Mouse (Mus musculus): ENCODE data around the gene Qrfp. TPM values are rescaled to one million over a fixed set of nuclear protein-coding genes. Genes with fewer than 3 reads are reported as not detected.

Gene Qrfp
- polyA plus RNA-seq, 1 experiment from 2014 or later: not detected

DNA sequence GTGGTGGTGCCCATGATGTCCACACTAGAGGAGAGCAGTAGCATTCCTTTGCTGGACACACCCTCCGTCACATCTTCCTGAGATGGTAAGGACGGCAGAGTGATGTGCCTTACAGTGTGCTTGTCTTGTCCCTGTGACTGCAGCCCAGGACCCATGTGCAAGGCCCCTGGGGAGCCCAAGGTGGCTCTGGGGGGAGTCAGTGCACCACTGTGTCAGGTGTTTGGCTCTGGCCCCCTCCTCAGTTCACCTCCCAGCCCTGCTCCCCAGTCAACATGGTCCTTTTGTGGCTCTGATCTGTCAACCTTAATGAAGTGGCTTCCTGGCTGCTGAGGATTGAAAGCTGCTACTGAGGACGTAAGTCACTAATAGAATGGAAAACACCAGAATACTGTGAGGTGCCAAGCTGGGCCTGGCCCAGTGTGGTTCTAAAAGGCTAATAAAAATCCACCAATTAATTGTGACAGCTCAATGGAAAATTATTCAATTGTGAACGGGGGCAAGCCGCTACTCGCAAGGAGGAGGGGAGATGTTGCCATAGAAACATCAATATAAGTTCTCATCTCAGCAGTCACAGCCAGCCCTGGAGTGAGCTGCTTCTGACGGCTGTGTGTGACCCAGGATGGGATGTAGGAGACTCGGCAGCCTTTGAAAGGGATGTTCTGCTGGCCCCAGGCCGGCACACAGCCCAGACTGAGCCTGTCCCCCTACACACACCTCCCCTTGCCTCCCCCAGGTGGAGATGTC, 3.6 kb downstream of the Qrfp start:
- H3K9me3 ChIP-seq (ENCODE audit: control insufficient read depth, low read length): no peaks in the 10 kb centered on the region
- peaks cover 42% of the 10 kb centered on the region for H3K4me1 ChIP-seq (ENCODE audit: control insufficient read depth, insufficient read depth, low read length)
- 0 out of 2 replicates have a peak overlapping the region, but pooled peaks have one; percentile 2 for H3K9ac ChIP-seq (replicated peaks; ENCODE audit: low read depth, low read length)
- peak overlapping the region; percentile 55; the same call in 1 of the 2 replicates for H3K27ac ChIP-seq (ENCODE audit: low read depth, low read length)
- H3K4me3 ChIP-seq (ENCODE audit: low read depth, low read length): no peak overlapping the region
- 0 out of 2 replicates have a peak, but pooled peaks cover 9% of the 10 kb centered on the region for H3K36me3 ChIP-seq (ENCODE audit: control insufficient read depth, insufficient read depth, low read length)
- WGBS: 19% methylated on average over 9 of the region's 9 CpGs
- no peak overlapping the region for H3K4me2 ChIP-seq (ENCODE audit: low read depth, low read length)
- no peaks in the 10 kb centered on the region for H3K27me3 ChIP-seq (ENCODE audit: control insufficient read depth, insufficient read depth, low read length)
- peak; percentile 62 for ATAC-seq (ENCODE audit: low read depth)

DNA sequence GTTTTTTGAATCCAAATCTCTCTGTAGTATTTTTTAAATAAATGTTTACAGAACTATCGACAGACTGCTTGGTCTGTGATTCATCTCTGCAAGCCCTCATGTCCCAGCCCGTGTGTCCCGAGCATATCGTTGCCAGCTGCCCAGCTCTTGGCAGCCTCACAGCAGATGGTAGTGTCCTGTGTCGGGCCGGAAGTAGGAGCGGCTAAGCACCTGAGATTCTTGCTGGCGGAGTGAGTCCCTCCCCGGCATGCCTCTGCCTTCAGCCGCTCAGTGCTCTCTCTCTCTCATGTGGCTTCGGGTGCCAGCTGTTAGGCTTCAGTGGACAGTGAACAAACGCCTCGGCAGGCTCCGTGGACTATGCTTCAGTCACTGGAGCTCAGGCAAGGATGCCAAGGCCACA, 6.9 kb downstream of the Qrfp start:
- H3K9ac ChIP-seq (replicated peaks; ENCODE audit: low read depth, low read length): no peak overlapping the region
- peaks cover 24% of the 10 kb centered on the region for H3K4me1 ChIP-seq (ENCODE audit: control insufficient read depth, insufficient read depth, low read length)
- no peaks in the 10 kb centered on the region for H3K27me3 ChIP-seq (ENCODE audit: control insufficient read depth, insufficient read depth, low read length)
- no peak overlapping the region for H3K4me2 ChIP-seq (ENCODE audit: low read depth, low read length)
- peaks cover 37% of the 10 kb centered on the region for H3K36me3 ChIP-seq (ENCODE audit: control insufficient read depth, insufficient read depth, low read length)
- H3K4me3 ChIP-seq (ENCODE audit: low read depth, low read length): no peak overlapping the region
- no peaks in the 10 kb centered on the region for H3K9me3 ChIP-seq (ENCODE audit: control insufficient read depth, low read length)
- H3K27ac ChIP-seq (ENCODE audit: low read depth, low read length): no peak overlapping the region
- ATAC-seq (ENCODE audit: low read depth): no peak
- WGBS: 83% methylated on average over 14 of the region's 14 CpGs

DNA sequence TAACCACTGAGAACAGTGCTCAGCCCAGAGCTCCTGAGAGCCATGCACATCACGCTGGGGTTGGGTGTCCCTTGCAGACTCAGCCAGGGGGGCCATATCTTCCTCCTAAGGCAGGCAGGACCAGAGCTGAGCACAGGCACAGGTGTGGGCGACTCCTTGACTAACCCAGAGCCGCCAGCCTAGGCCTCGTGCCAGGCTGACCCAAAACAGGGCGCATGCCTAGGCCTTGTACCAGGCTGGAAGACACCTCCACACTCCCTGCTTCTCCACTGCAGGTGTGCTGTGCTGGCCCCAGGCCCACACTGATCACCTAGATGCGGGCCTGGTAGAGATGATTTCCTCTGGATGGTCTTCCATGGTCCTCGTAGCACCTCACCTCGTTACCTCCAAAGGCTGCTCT, 7.6 kb downstream of the Qrfp start:
- Histone ChIP-seq H3K36me3 (ENCODE audit: control insufficient read depth, insufficient read depth, low read length) (peaks cover 44% of the 10 kb centered on the region), H3K9ac (replicated peaks; ENCODE audit: low read depth, low read length) (no peak overlapping the region), H3K9me3 (ENCODE audit: control insufficient read depth, low read length) (no peaks in the 10 kb centered on the region), H3K4me3 (ENCODE audit: low read depth, low read length) (no peak overlapping the region), H3K4me2 (ENCODE audit: low read depth, low read length) (no peak overlapping the region), H3K27me3 (ENCODE audit: control insufficient read depth, insufficient read depth, low read length) (no peaks in the 10 kb centered on the region), H3K4me1 (ENCODE audit: control insufficient read depth, insufficient read depth, low read length) (peaks cover 18% of the 10 kb centered on the region), H3K27ac (ENCODE audit: low read depth, low read length) (no peak overlapping the region)
- 98% methylated on average over 8 of the region's 8 CpGs for WGBS
- ATAC-seq (ENCODE audit: low read depth): no peak

DNA sequence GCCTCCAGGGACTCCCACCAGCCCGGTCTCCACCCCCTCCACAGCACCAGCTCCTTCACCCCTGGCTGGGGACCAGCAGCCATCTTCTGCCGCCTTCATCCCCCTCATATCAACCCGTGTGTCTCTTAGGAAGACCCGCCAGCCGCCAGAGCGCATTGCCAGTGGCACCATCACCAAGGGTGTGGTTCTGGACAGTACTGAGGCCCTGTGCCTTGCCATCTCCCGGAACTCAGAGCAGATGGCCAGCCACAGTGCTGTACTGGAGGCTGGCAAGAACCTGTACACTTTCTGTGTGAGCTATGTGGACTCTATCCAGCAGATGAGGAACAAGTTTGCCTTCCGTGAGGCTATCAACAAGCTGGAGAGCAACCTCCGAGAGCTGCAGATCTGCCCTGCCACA, 9.0 kb downstream of the Qrfp start:
- H3K27me3 ChIP-seq (ENCODE audit: control insufficient read depth, insufficient read depth, low read length): no peaks in the 10 kb centered on the region
- H3K36me3 ChIP-seq (ENCODE audit: control insufficient read depth, insufficient read depth, low read length): peaks cover 56% of the 10 kb centered on the region
- H3K27ac ChIP-seq (ENCODE audit: low read depth, low read length): no peak overlapping the region
- WGBS: 89% methylated on average over 9 of the region's 9 CpGs
- no peaks in the 10 kb centered on the region for H3K9me3 ChIP-seq (ENCODE audit: control insufficient read depth, low read length)
- H3K4me3 ChIP-seq (ENCODE audit: low read depth, low read length): no peak overlapping the region
- no peak overlapping the region for H3K4me2 ChIP-seq (ENCODE audit: low read depth, low read length)
- peaks cover 5% of the 10 kb centered on the region; the same call in 1 of the 2 replicates for H3K4me1 ChIP-seq (ENCODE audit: control insufficient read depth, insufficient read depth, low read length)
- no peak overlapping the region for H3K9ac ChIP-seq (replicated peaks; ENCODE audit: low read depth, low read length)
- no peak for ATAC-seq (ENCODE audit: low read depth)

DNA sequence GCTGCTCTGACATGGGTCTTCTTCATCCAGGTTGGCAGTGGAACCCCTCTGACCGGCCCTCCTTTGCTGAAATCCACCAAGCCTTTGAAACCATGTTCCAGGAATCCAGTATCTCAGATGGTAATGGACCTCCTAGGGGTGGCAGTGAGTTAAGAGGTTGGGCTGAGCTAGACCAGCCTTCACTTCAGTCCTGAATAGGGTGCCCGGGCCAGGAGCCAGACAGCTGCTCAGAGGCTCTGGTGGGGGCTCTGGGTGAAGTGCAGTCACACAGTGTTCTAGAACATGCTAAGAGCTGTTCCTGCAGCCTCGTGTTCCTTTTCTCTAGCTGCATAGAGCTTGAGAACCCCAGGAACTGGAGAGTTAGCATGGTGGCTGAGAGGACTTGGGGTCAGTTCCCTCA, 13.4 kb downstream of the Qrfp start:
- Histone ChIP-seq H3K36me3 (ENCODE audit: control insufficient read depth, insufficient read depth, low read length) (peaks cover 60% of the 10 kb centered on the region), H3K9me3 (ENCODE audit: control insufficient read depth, low read length) (no peaks in the 10 kb centered on the region), H3K4me2 (ENCODE audit: low read depth, low read length) (no peak overlapping the region), H3K27me3 (ENCODE audit: control insufficient read depth, insufficient read depth, low read length) (no peaks in the 10 kb centered on the region), H3K4me3 (ENCODE audit: low read depth, low read length) (no peak overlapping the region), H3K27ac (ENCODE audit: low read depth, low read length) (no peak overlapping the region), H3K9ac (replicated peaks; ENCODE audit: low read depth, low read length) (no peak overlapping the region), H3K4me1 (ENCODE audit: control insufficient read depth, insufficient read depth, low read length) (no peaks in the 10 kb centered on the region)
- 98% methylated on average over 3 of the region's 3 CpGs for WGBS
- ATAC-seq (ENCODE audit: low read depth): no peak

DNA sequence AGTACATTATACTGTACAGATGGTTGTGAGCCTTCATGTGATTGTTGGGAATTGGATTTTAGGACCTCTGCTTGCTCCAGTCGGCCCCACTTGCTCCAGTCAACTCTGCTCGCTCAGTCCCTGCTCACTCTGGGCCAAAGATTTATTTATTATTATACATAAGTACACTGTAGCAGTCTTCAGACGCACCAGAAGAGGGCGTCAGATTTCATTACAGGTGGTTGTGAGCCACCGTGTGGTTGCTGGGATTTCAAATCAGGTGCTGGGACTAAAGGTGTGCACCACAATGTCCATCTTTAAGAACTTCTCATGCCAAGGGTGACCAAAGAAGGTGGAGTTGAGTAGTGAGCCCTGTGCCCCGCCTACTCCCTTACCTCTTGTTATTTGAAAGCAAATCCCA, 17.8 kb downstream of the Qrfp start:
- Histone ChIP-seq H3K27ac (ENCODE audit: low read depth, low read length) (no peak overlapping the region), H3K4me3 (ENCODE audit: low read depth, low read length) (no peak overlapping the region), H3K27me3 (ENCODE audit: control insufficient read depth, insufficient read depth, low read length) (no peaks in the 10 kb centered on the region), H3K36me3 (ENCODE audit: control insufficient read depth, insufficient read depth, low read length) (peaks cover 39% of the 10 kb centered on the region), H3K4me1 (ENCODE audit: control insufficient read depth, insufficient read depth, low read length) (no peaks in the 10 kb centered on the region), H3K9me3 (ENCODE audit: control insufficient read depth, low read length) (no peaks in the 10 kb centered on the region), H3K4me2 (ENCODE audit: low read depth, low read length) (no peak overlapping the region), H3K9ac (replicated peaks; ENCODE audit: low read depth, low read length) (no peak overlapping the region)
- WGBS: 86% methylated on average over 6 of the region's 6 CpGs
- ATAC-seq (ENCODE audit: low read depth): no peak

DNA sequence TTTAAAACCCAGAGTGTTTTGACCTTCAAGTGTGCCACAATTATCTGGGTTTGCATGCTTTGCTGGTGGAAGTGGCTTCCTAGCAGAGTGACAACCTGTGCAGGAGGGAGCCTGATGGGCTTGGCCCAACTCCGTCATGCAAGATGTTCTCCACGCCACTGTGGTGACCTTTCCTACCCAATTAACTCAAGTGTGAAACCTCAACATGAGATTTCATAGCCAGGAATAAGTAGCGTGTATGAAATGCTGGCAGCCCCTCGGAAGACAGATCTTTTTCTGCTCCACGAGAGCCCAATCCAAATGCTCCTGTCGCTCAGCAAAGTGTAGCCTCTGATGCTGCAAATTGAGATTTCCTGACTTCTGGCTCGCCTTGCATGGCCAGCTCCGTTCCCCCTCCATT, 19.1 kb downstream of the Qrfp start:
- no peaks in the 10 kb centered on the region for H3K9me3 ChIP-seq (ENCODE audit: control insufficient read depth, low read length)
- 89% methylated on average over 8 of the region's 8 CpGs for WGBS
- no peak overlapping the region for H3K9ac ChIP-seq (replicated peaks; ENCODE audit: low read depth, low read length)
- no peak for ATAC-seq (ENCODE audit: low read depth)
- no peaks in the 10 kb centered on the region for H3K27me3 ChIP-seq (ENCODE audit: control insufficient read depth, insufficient read depth, low read length)
- no peak overlapping the region for H3K4me3 ChIP-seq (ENCODE audit: low read depth, low read length)
- H3K27ac ChIP-seq (ENCODE audit: low read depth, low read length): no peak overlapping the region
- H3K36me3 ChIP-seq (ENCODE audit: control insufficient read depth, insufficient read depth, low read length): peaks cover 28% of the 10 kb centered on the region; the same call in 1 of the 2 replicates
- H3K4me2 ChIP-seq (ENCODE audit: low read depth, low read length): no peak overlapping the region
- peaks cover 3% of the 10 kb centered on the region; the same call in 1 of the 2 replicates for H3K4me1 ChIP-seq (ENCODE audit: control insufficient read depth, insufficient read depth, low read length)

DNA sequence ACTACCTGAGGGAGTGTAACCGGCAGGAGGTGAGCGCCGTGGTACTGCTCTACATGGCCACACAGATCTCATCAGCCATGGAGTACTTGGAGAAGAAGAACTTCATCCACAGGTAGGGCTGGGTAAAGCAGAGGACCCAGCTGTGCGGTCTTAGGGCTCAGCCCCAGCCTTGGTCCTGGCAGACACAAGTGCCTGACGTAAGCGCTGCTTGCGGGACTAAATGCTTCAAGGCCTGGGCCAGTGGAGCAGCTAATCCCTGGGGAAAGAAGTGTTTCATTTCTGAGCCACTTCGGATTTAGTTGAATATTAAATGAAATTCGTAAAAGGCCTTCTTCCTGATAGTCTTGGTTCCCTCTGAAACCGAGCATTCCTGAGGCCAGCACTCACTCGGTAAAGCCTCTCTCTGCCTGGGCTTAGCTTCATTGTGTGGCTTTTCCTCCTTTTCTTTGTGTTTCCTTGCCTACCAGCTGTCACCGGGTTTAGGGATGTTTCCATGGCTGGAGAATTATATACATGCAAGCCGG, 19.6 kb downstream of the Qrfp start:
- H3K9ac ChIP-seq (replicated peaks; ENCODE audit: low read depth, low read length): no peak overlapping the region
- no peaks in the 10 kb centered on the region for H3K9me3 ChIP-seq (ENCODE audit: control insufficient read depth, low read length)
- H3K27me3 ChIP-seq (ENCODE audit: control insufficient read depth, insufficient read depth, low read length): no peaks in the 10 kb centered on the region
- peaks cover 3% of the 10 kb centered on the region; the same call in 1 of the 2 replicates for H3K4me1 ChIP-seq (ENCODE audit: control insufficient read depth, insufficient read depth, low read length)
- 86% methylated on average over 13 of the region's 13 CpGs for WGBS
- H3K4me2 ChIP-seq (ENCODE audit: low read depth, low read length): no peak overlapping the region
- no peak overlapping the region for H3K27ac ChIP-seq (ENCODE audit: low read depth, low read length)
- H3K4me3 ChIP-seq (ENCODE audit: low read depth, low read length): no peak overlapping the region
- no peak for ATAC-seq (ENCODE audit: low read depth)
- peaks cover 25% of the 10 kb centered on the region; the same call in 1 of the 2 replicates for H3K36me3 ChIP-seq (ENCODE audit: control insufficient read depth, insufficient read depth, low read length)

DNA sequence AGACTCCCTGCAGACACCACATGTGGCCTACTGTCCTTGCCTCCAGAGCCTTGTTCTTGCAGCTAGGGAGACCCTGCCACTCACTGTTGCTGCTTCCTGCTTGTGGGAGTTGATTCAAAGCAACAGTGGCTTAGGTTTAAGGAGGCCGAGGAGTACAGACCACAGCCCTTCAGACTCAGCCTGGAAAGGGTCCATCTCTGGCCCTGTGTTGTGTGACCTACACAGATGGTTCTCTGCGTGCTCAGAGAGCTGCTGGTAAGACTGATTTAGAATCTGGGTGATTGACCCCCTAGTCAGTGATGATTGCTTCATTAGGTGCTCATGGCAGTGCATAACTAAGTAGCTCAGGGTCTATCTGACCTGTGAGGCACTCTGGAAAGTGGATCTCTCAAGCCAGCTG, 21.2 kb downstream of the Qrfp start:
- Histone ChIP-seq H3K9ac (replicated peaks; ENCODE audit: low read depth, low read length) (no peak overlapping the region), H3K27me3 (ENCODE audit: control insufficient read depth, insufficient read depth, low read length) (no peaks in the 10 kb centered on the region), H3K36me3 (ENCODE audit: control insufficient read depth, insufficient read depth, low read length) (peaks cover 31% of the 10 kb centered on the region), H3K4me2 (ENCODE audit: low read depth, low read length) (no peak overlapping the region), H3K27ac (ENCODE audit: low read depth, low read length) (no peak overlapping the region), H3K9me3 (ENCODE audit: control insufficient read depth, low read length) (no peaks in the 10 kb centered on the region), H3K4me3 (ENCODE audit: low read depth, low read length) (no peak overlapping the region), H3K4me1 (ENCODE audit: control insufficient read depth, insufficient read depth, low read length) (peaks cover 3% of the 10 kb centered on the region; the same call in 1 of the 2 replicates)
- no peak for ATAC-seq (ENCODE audit: low read depth)
- WGBS: 83% methylated on average over 2 of the region's 2 CpGs
